Mouse (Mus musculus): ENCODE results near the gene Sat2. TPM values are rescaled to one million over a fixed set of nuclear protein-coding genes. Genes with fewer than 3 reads are reported as not detected.

Sat2 gene
- polyA plus RNA-seq, 1 experiment from 2014 or later, result 24.5 TPM

DNA sequence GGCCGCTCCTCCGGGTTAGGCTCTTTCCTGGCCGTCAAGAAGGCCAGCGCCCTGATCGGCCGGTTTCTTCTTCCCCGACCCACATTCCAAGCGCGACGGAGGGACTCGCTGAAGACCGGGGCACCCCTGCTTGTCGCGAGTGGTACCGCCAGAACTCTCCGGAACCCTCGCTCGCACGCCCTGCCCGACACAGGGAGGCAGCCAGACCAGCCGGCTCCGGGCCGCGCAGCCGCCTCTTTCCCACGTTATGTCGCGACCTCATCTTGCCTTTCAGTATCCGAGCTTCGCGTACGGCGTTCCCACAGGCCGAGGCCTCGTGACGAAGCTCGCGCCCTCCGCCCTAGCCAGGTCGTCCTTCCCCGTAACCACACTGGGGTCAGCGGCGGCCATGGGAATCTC is 49.9 kb downstream of the Sat2 start:
- WGBS, result 1% methylated on average over 43 of the region's 43 CpGs
- Histone ChIP-seq H3K27me3 (ENCODE audit: control insufficient read depth, insufficient read depth, low read length) (no peaks in the 10 kb centered on the region), H3K36me3 (replicated peaks; ENCODE audit: control insufficient read depth, insufficient read depth) (peaks cover 79% of the 10 kb centered on the region)

GRCm38 (mm10) chr11:69672211-69672706 is 50.4 kb downstream of the Sat2 start, which contains the start of gene Eif4a1:
Gene Eif4a1, minus strand, starts transcription at chr11:69672423.
- peak within 1 kb of the TSS; percentile 90 for H3K9ac ChIP-seq
- WGBS, result under 1% methylated on average over 36 of the region's 36 CpGs
- no peaks in the 10 kb centered on the region for H3K27me3 ChIP-seq (ENCODE audit: control insufficient read depth, insufficient read depth, low read length)
- H3K4me1 ChIP-seq (replicated peaks; ENCODE audit: control insufficient read depth, insufficient read depth, low read length), result peaks cover 16% of the 10 kb centered on the region
- H3K4me3 ChIP-seq (replicated peaks; ENCODE audit: low read length), result peak within 1 kb of the TSS; percentile 85
- peaks cover 81% of the 10 kb centered on the region for H3K36me3 ChIP-seq (replicated peaks; ENCODE audit: control insufficient read depth, insufficient read depth)
- peak within 1 kb of the TSS; percentile 99 for H3K4me2 ChIP-seq (replicated peaks)
- peak; percentile 97 for ATAC-seq (ENCODE audit: low FRiP score)
- peak; percentile 100 for DNase-seq (ENCODE audit: low spot score)
- peak within 1 kb of the TSS; percentile 92 for H3K27ac ChIP-seq
- H3K9me3 ChIP-seq (ENCODE audit: control insufficient read depth, low read length), result no peaks in the 10 kb centered on the region

More for the DNA sequence above, 49.9 kb downstream of the Sat2 start:
- H3K27ac ChIP-seq, result peak overlapping the region; percentile 92
- DNase-seq (ENCODE audit: low spot score), result no peak
- H3K9ac ChIP-seq, result peak overlapping the region; percentile 90
- peak overlapping the region; percentile 99 for H3K4me2 ChIP-seq (replicated peaks)
- no peaks in the 10 kb centered on the region for H3K9me3 ChIP-seq (ENCODE audit: control insufficient read depth, low read length)
- peak overlapping the region; percentile 85 for H3K4me3 ChIP-seq (replicated peaks; ENCODE audit: low read length)
- peaks cover 16% of the 10 kb centered on the region for H3K4me1 ChIP-seq (replicated peaks; ENCODE audit: control insufficient read depth, insufficient read depth, low read length)
- ATAC-seq (ENCODE audit: low FRiP score), result peak; percentile 3

MicroRNAs encoded within 50 kb of the gene (microRNA counts, 519-probe panel; counts per million panel counts)
- microRNA mmu-miR-1934, result not detected
- 1,652 counts per million, percentile 3 among the panel's probes with 10 or more counts for microRNA mmu-miR-467f

Small RNAs within 50 kb of the gene (microRNA-seq; reads per million reads assigned to microRNA genes)
- 1.8 reads per million, percentile 5 among the genes with 10 or more reads in this experiment for gene Mir1934
- gene Mir467f, result not detected

Other genes starting within 250 kb of the Sat2 start
- 117 and 130 TPM in 2 replicates for gene Naa38, start 226.5 kb upstream of the Sat2 start, polyA plus RNA-seq (2014; fragmentation: Nextera tagmentation; extraction: Ambion mirVana)
- 23.9 and 26.7 TPM in 2 replicates for gene Cyb5d1, start 226.4 kb upstream of the Sat2 start, polyA plus RNA-seq (2014; fragmentation: Nextera tagmentation; extraction: Ambion mirVana)
- gene Tmem88, start 223.8 kb upstream of the Sat2 start, polyA plus RNA-seq (2014; fragmentation: Nextera tagmentation; extraction: Ambion mirVana), result 5.4 and 7.7 TPM in 2 replicates
- gene Kdm6b, start 208.3 kb upstream of the Sat2 start, polyA plus RNA-seq (2014; fragmentation: Nextera tagmentation; extraction: Ambion mirVana), result 26.8 and 33.0 TPM in 2 replicates
- 4.8 and 4.9 TPM in 2 replicates for gene Dnah2, start 72.9 kb upstream of the Sat2 start, polyA plus RNA-seq (2014; fragmentation: Nextera tagmentation; extraction: Ambion mirVana)
- 39.9 and 40.8 TPM in 2 replicates for gene Efnb3, start 61.8 kb upstream of the Sat2 start, polyA plus RNA-seq (2014; fragmentation: Nextera tagmentation; extraction: Ambion mirVana)
- gene Wrap53, start 41.8 kb upstream of the Sat2 start, polyA plus RNA-seq (2014; fragmentation: Nextera tagmentation; extraction: Ambion mirVana), result 15.6 and 16.8 TPM in 2 replicates
- 55.7 TPM in 2 replicates for gene Trp53, start 41.7 kb upstream of the Sat2 start, polyA plus RNA-seq (2014; fragmentation: Nextera tagmentation; extraction: Ambion mirVana)
- 72.1 and 94.2 TPM in 2 replicates for gene Atp1b2, start 16.1 kb upstream of the Sat2 start, polyA plus RNA-seq (2014; fragmentation: Nextera tagmentation; extraction: Ambion mirVana)
- not detected in 2 replicates for gene Shbg, start 4.1 kb upstream of the Sat2 start, polyA plus RNA-seq (2014; fragmentation: Nextera tagmentation; extraction: Ambion mirVana)
- gene Fxr2, start 11.0 kb downstream of the Sat2 start, polyA plus RNA-seq (2014; fragmentation: Nextera tagmentation; extraction: Ambion mirVana), result 27.9 and 35.1 TPM in 2 replicates
- not detected in 2 replicates for gene Sox15, start 33.3 kb downstream of the Sat2 start, polyA plus RNA-seq (2014; fragmentation: Nextera tagmentation; extraction: Ambion mirVana)
- gene Mpdu1, start 40.6 kb downstream of the Sat2 start, polyA plus RNA-seq (2014; fragmentation: Nextera tagmentation; extraction: Ambion mirVana), result 47.4 and 63.7 TPM in 2 replicates
- gene Cd68, start 44.1 kb downstream of the Sat2 start, polyA plus RNA-seq (2014; fragmentation: Nextera tagmentation; extraction: Ambion mirVana), result 8.0 and 10.3 TPM in 2 replicates
- gene Eif4a1, start 50.4 kb downstream of the Sat2 start, polyA plus RNA-seq (2014; fragmentation: Nextera tagmentation; extraction: Ambion mirVana), result 559 and 579 TPM in 2 replicates
- 96.2 and 99.2 TPM in 2 replicates for gene Senp3, start 60.1 kb downstream of the Sat2 start, polyA plus RNA-seq (2014; fragmentation: Nextera tagmentation; extraction: Ambion mirVana)
- gene Tnfsf13, start 63.8 kb downstream of the Sat2 start, polyA plus RNA-seq (2014; fragmentation: Nextera tagmentation; extraction: Ambion mirVana), result 0.20 and 0.55 TPM in 2 replicates
- gene Tnfsf12, start 73.8 kb downstream of the Sat2 start, polyA plus RNA-seq (2014; fragmentation: Nextera tagmentation; extraction: Ambion mirVana), result 4.2 and 5.0 TPM in 2 replicates
- gene Tnfsfm13, start 74.1 kb downstream of the Sat2 start, polyA plus RNA-seq (2014; fragmentation: Nextera tagmentation; extraction: Ambion mirVana), result 1.1 and 2.6 TPM in 2 replicates
- gene Polr2a, start 136.6 kb downstream of the Sat2 start, polyA plus RNA-seq (2014; fragmentation: Nextera tagmentation; extraction: Ambion mirVana), result 24.3 and 26.9 TPM in 2 replicates
- gene Slc35g3, start 139.9 kb downstream of the Sat2 start, polyA plus RNA-seq (2014; fragmentation: Nextera tagmentation; extraction: Ambion mirVana), result 0.27 and 0.39 TPM in 2 replicates
- 4.6 TPM in 2 replicates for gene Zbtb4, start 143.9 kb downstream of the Sat2 start, polyA plus RNA-seq (2014; fragmentation: Nextera tagmentation; extraction: Ambion mirVana)
- 1.4 and 1.6 TPM in 2 replicates for gene Chrnb1, start 173.9 kb downstream of the Sat2 start, polyA plus RNA-seq (2014; fragmentation: Nextera tagmentation; extraction: Ambion mirVana)
- gene Fgf11, start 179.8 kb downstream of the Sat2 start, polyA plus RNA-seq (2014; fragmentation: Nextera tagmentation; extraction: Ambion mirVana), result 4.3 TPM in 2 replicates
- 0.90 and 1.9 TPM in 2 replicates for gene Tmem102, start 183.6 kb downstream of the Sat2 start, polyA plus RNA-seq (2014; fragmentation: Nextera tagmentation; extraction: Ambion mirVana)
- not detected in 2 replicates for gene Gm39566, start 193.3 kb downstream of the Sat2 start, polyA plus RNA-seq (2014; fragmentation: Nextera tagmentation; extraction: Ambion mirVana)
- not detected in 2 replicates for gene Spem2, start 196.4 kb downstream of the Sat2 start, polyA plus RNA-seq (2014; fragmentation: Nextera tagmentation; extraction: Ambion mirVana)
- 0.40 and 0.44 TPM in 2 replicates for gene Spem1, start 200.2 kb downstream of the Sat2 start, polyA plus RNA-seq (2014; fragmentation: Nextera tagmentation; extraction: Ambion mirVana)
- 22.3 and 24.7 TPM in 2 replicates for gene Nlgn2, start 215.8 kb downstream of the Sat2 start, polyA plus RNA-seq (2014; fragmentation: Nextera tagmentation; extraction: Ambion mirVana)
- gene Tmem256, start 216.5 kb downstream of the Sat2 start, polyA plus RNA-seq (2014; fragmentation: Nextera tagmentation; extraction: Ambion mirVana), result 321 and 409 TPM in 2 replicates
- gene Plscr3, start 224.4 kb downstream of the Sat2 start, polyA plus RNA-seq (2014; fragmentation: Nextera tagmentation; extraction: Ambion mirVana), result 39.3 and 39.8 TPM in 2 replicates
- gene Tnk1, start 236.7 kb downstream of the Sat2 start, polyA plus RNA-seq (2014; fragmentation: Nextera tagmentation; extraction: Ambion mirVana), result not detected in 2 replicates